Mouse (Mus musculus) bone marrow macrophage, adult 2 months (primary cell): ENCODE measurements around the gene Ap4m1. TPM values are rescaled to one million over a fixed set of nuclear protein-coding genes. Genes with fewer than 3 reads are reported as not detected.

ENCODE experiments used
- H3K27ac ChIP-seq: 2 replicates; pipeline ENCODE4 v1.5.1; 2012; ENCODE audit warnings: low read depth, low read length; ENCODE audit not compliant: insufficient read depth
- H3K4me1 ChIP-seq: 2 replicates; pipeline ENCODE4 v1.6.1; 2012; ENCODE audit warnings: low read length; ENCODE audit not compliant: control insufficient read depth, insufficient read depth
- H3K4me3 ChIP-seq: 2 replicates; pipeline ENCODE4 v1.5.1; 2012; ENCODE audit warnings: mild to moderate bottlenecking, low read length, moderate library complexity; ENCODE audit not compliant: insufficient read depth
- CTCF ChIP-seq: IDR thresholded peaks from 2 replicates; pipeline ENCODE4 v1.5.1; 2012; ENCODE audit warnings: low read depth, mild to moderate bottlenecking, low read length, moderate library complexity
- POLR2A ChIP-seq: IDR thresholded peaks from 2 replicates; pipeline ENCODE4 v1.6.1; 2012; ENCODE audit warnings: mild to moderate bottlenecking, low read depth, low read length, borderline replicate concordance
- polyA plus RNA-seq: library from polyadenylated mRNA; stranded (reverse); fragments of >200 nt; gene quantifications from 2 replicates; pipeline ENCODE4 v1.2.4, GENCODE M21; 2012; ENCODE audit not compliant: missing spikeins, insufficient read depth, insufficient read length

Gene Ap4m1
- polyA plus RNA-seq, 1 experiment: 34.1 TPM

DNA sequence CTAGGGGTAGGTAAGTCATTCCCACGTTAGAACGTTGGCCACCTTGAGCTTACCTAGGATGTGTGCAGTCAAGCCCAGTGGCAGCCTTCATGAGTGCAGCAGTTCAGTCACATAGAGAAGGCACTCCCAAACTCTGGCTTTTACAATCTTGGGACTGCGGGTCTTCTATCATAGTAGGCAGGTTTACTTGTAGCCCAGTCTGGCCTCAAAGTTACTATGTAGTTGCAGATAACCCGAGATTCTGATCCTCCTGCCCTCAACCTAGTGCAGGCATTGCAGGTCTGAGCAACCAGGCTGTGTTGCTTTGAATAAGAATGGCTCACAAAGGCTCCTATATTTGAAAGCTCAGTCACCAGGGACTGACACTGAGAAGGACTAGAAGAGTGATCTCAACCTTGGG lies 54.7 kb downstream of the Ap4m1 start:
- no peak for TF ChIP-seq CTCF
- no peak for TF ChIP-seq POLR2A
- Histone ChIP-seq H3K4me1 (peaks cover 35% of the 10 kb centered on the region), H3K4me3 (no peak overlapping the region), H3K27ac (peak overlapping the region; percentile 47; the same call in 1 of the 2 replicates)

DNA sequence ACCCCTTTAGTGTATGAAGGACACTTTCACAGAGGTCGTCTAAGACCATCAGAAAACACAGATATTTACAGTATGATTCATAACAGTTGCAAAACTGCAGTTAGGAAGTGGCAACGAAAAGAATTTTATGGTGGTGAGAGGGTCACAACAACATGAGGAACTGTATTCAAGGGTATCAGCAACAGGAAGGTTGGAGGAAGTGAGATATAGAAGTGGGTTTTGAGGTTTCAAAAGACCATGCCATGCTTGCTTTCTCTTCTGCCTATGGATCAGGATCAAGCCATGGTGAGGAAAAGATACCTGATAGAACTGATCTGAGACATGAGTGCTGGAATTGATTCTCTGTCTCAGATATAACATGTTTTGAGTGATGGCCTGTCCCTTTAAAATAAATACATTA lies 55.6 kb downstream of the Ap4m1 start:
- Histone ChIP-seq H3K4me1 (peaks cover 39% of the 10 kb centered on the region), H3K4me3 (no peak overlapping the region), H3K27ac (peak overlapping the region; percentile 47)
- TF ChIP-seq CTCF: no peak

DNA sequence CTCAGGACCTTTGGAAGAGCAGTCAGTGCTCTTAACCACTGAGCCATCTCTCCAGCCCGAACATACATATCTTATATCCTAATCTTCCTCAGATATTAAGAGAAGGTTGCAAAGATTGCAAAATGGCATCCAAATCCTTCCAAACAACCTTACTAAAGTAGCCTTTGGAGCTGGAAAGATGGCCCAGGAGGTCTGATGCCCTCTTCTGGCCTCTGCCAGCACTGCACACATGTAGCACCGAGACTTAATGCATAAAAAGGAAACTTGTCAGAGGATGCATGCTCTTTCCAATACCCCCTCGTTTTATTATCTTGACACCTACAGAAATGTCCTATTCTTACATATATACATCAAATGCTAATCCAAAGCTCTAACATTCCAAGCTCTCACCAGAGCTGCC lies 56.2 kb downstream of the Ap4m1 start:
- H3K4me3 ChIP-seq: no peak overlapping the region
- no peak overlapping the region for H3K27ac ChIP-seq
- H3K4me1 ChIP-seq: peaks cover 39% of the 10 kb centered on the region
- no peak for TF ChIP-seq CTCF
- TF ChIP-seq POLR2A: no peak

DNA sequence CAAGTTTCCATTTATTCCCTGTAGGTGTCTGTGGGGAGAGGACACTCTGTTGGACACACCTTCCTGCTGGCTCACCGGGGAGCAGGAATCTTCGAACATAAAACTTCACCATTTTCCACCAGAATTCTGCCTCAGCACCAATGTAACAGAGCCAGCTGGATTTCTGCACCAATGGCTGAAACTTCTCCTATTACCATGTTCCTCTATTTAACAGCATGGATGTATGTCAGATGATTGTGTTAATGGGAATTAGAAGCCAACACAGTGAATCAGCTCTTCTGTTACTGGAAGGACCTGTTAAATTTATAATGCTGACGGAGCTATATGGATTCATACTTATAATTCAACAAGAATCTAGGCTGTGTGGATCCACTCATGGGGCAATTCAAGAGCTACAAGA lies 57.7 kb downstream of the Ap4m1 start:
- H3K4me1 ChIP-seq: peaks cover 39% of the 10 kb centered on the region
- no peak for TF ChIP-seq CTCF
- no peak for TF ChIP-seq POLR2A
- H3K27ac ChIP-seq: peak overlapping the region; percentile 74
- H3K4me3 ChIP-seq: no peak overlapping the region

Other genes with a start within 250 kb of the Ap4m1 start
- not detected in 2 replicates for gene Gjc3, start 208.9 kb upstream of the Ap4m1 start, polyA plus RNA-seq
- not detected in 2 replicates for gene Azgp1, start 190.5 kb upstream of the Ap4m1 start, polyA plus RNA-seq
- gene Smok3a, start 150.7 kb upstream of the Ap4m1 start, polyA plus RNA-seq: not detected in 2 replicates
- not detected in 2 replicates for gene Smok3b, start 150.6 kb upstream of the Ap4m1 start, polyA plus RNA-seq
- gene Smok3c, start 118.8 kb upstream of the Ap4m1 start, polyA plus RNA-seq: not detected in 2 replicates
- gene Zkscan1, start 86.9 kb upstream of the Ap4m1 start, polyA plus RNA-seq: 10.5 and 12.0 TPM in 2 replicates
- 14.0 and 15.0 TPM in 2 replicates for gene Zscan21, start 55.1 kb upstream of the Ap4m1 start, polyA plus RNA-seq
- gene Zfp113, start 16.3 kb upstream of the Ap4m1 start, polyA plus RNA-seq: 5.8 and 6.8 TPM in 2 replicates
- 77.7 and 82.3 TPM in 2 replicates for gene Cops6, start 10.9 kb upstream of the Ap4m1 start, polyA plus RNA-seq
- 34.6 and 46.6 TPM in 2 replicates for gene Mcm7, start 420 bp downstream of the Ap4m1 start, polyA plus RNA-seq
- gene Taf6, start 15.4 kb downstream of the Ap4m1 start, polyA plus RNA-seq: 26.5 and 33.3 TPM in 2 replicates
- 28.2 and 37.3 TPM in 2 replicates for gene Cnpy4, start 15.5 kb downstream of the Ap4m1 start, polyA plus RNA-seq
- 5.4 and 5.8 TPM in 2 replicates for gene Mblac1, start 22.3 kb downstream of the Ap4m1 start, polyA plus RNA-seq
- 40.8 and 43.3 TPM in 2 replicates for gene Nxpe5, start 53.9 kb downstream of the Ap4m1 start, polyA plus RNA-seq
- 96.8 and 106 TPM in 2 replicates for gene Lamtor4, start 83.5 kb downstream of the Ap4m1 start, polyA plus RNA-seq
- gene BC037034, start 92.0 kb downstream of the Ap4m1 start, polyA plus RNA-seq: 83.8 and 85.1 TPM in 2 replicates
- gene Gal3st4, start 100.8 kb downstream of the Ap4m1 start, polyA plus RNA-seq: not detected in 2 replicates
- not detected in 2 replicates for gene Gm43720, start 108.0 kb downstream of the Ap4m1 start, polyA plus RNA-seq
- gene Gpc2, start 108.0 kb downstream of the Ap4m1 start, polyA plus RNA-seq: 2.9 and 3.3 TPM in 2 replicates
- 3.0 and 4.0 TPM in 2 replicates for gene Stag3, start 108.2 kb downstream of the Ap4m1 start, polyA plus RNA-seq
- 0.86 and 1.7 TPM in 2 replicates for gene Pvrig, start 170.0 kb downstream of the Ap4m1 start, polyA plus RNA-seq